Mouse (Mus musculus) limb, embryonic 14.5 days (tissue): ENCODE measurements around the gene Fcgr4. TPM values are rescaled to one million over a fixed set of nuclear protein-coding genes. Genes with fewer than 3 reads are reported as not detected.

Source experiments
- ATAC-seq: fragments of 200-750 bp; cut with Nextera tagmentation; 2 replicates; pipeline ENCODE4 v1.8.0; 2017; ENCODE audit warnings: low read depth, moderate number of reproducible peaks, moderate TSS enrichment; ENCODE audit not compliant: low FRiP score
- DNase-seq: peaks from one replicate; pipeline ENCODE4 v3.0.0-alpha.2; 2015; ENCODE audit warnings: low spot score
- H3K27ac ChIP-seq: fragments of 300-500 bp; sonication (generic); replicated peaks from 2 replicates; pipeline ENCODE4 v1.5.1; 2014; ENCODE audit warnings: low read depth, mild to moderate bottlenecking, low read length, moderate library complexity, mixed read lengths
- H3K27me3 ChIP-seq: fragments of 300-500 bp; sonication (generic); 2 replicates; pipeline ENCODE4 v1.6.1; 2014; ENCODE audit warnings: low read length, mixed read lengths; ENCODE audit not compliant: control insufficient read depth, insufficient read depth
- H3K36me3 ChIP-seq: fragments of 300-500 bp; sonication (generic); 2 replicates; pipeline ENCODE4 v1.6.1; 2014; ENCODE audit warnings: mild to moderate bottlenecking, low read length, moderate library complexity, mixed read lengths; ENCODE audit not compliant: control insufficient read depth, insufficient read depth
- H3K4me1 ChIP-seq: fragments of 300-500 bp; sonication (generic); 2 replicates; pipeline ENCODE4 v1.6.1; 2014; ENCODE audit warnings: antibody characterized with exemption, low read length, mixed read lengths; ENCODE audit not compliant: control insufficient read depth, insufficient read depth
- H3K4me2 ChIP-seq: fragments of 300-500 bp; sonication (generic); replicated peaks from 2 replicates; pipeline ENCODE4 v1.6.1; 2014; ENCODE audit warnings: low read depth, mild to moderate bottlenecking, low read length, moderate library complexity; ENCODE audit not compliant: severe bottlenecking
- H3K4me3 ChIP-seq: fragments of 300-500 bp; sonication (generic); replicated peaks from 2 replicates; pipeline ENCODE4 v1.5.1; 2014; ENCODE audit warnings: low read length
- H3K9ac ChIP-seq: fragments of 300-500 bp; sonication (generic); 2 replicates; pipeline ENCODE4 v1.6.1; 2014; ENCODE audit warnings: mild to moderate bottlenecking, low read depth, low read length, moderate library complexity; ENCODE audit not compliant: severe bottlenecking
- H3K9me3 ChIP-seq: fragments of 300-500 bp; sonication (generic); 2 replicates; pipeline ENCODE4 v1.6.1; 2016; ENCODE audit warnings: low read length; ENCODE audit not compliant: control insufficient read depth
- POLR2A ChIP-seq: fragments of 200-500 bp; IDR thresholded peaks from 2 replicates; pipeline ENCODE4 v1.8.0; 2012; ENCODE audit warnings: inconsistent platforms, mild to moderate bottlenecking, moderate library complexity, borderline replicate concordance; ENCODE audit not compliant: insufficient read depth, insufficient read length; ENCODE audit errors: extremely low read depth
- WGBS: fragments of 180-500 bp; shearing (Covaris S2); extraction: QIAGEN DNeasy Blood & Tissue Kit; methylation state at CpG from one replicate; pipeline ENCODE4 v1.1.7; 2014; 5-methylcytosine and 5-hydroxymethylcytosine counted together
- polyA plus RNA-seq, 2 experiments: library from polyadenylated mRNA; depleted of rRNA in 1 of 2; stranded (reverse) in 1 of 2; unstranded in 1 of 2; fragments of >200 nt; fragmentation: Nextera tagmentation in 1 of 2; extraction: Ambion mirVana in 1 of 2; gene quantifications; 2 replicates each; pipeline versions ENCODE4 v1.2.1 to v1.2.3; 2012 to 2014

Gene Fcgr4
- polyA plus RNA-seq, 2 experiments = 0.59 to 0.75 TPM

GRCm38 (mm10) chr1:171044365-171045078, 25.8 kb downstream of the Fcgr4 start:
- under 1% methylated on average over 33 of the region's 33 CpGs for WGBS
- no peak for TF ChIP-seq POLR2A
- peak overlapping the region; percentile 55 for H3K4me2 ChIP-seq
- H3K27ac ChIP-seq = peak overlapping the region; percentile 76
- no peaks in the 10 kb centered on the region for H3K9me3 ChIP-seq
- no peaks in the 10 kb centered on the region for H3K27me3 ChIP-seq
- peak overlapping the region; percentile 65 for H3K4me3 ChIP-seq
- no peaks in the 10 kb centered on the region for H3K36me3 ChIP-seq
- H3K9ac ChIP-seq = peak overlapping the region; percentile 51
- ATAC-seq (peak; percentile 95), DNase-seq (peak; percentile 98)
- H3K4me1 ChIP-seq = no peaks in the 10 kb centered on the region

- ATAC-seq = peak; percentile 8; the same call in 1 of the 2 replicates
- DNase-seq = peak; percentile 8
- Histone ChIP-seq H3K9me3 (no peaks in the 10 kb centered on the region), H3K4me2 (peak overlapping the region; percentile 55), H3K27me3 (no peaks in the 10 kb centered on the region), H3K9ac (no peak overlapping the region; the same call in 1 of the 2 replicates), H3K36me3 (no peaks in the 10 kb centered on the region), H3K4me3 (peak overlapping the region; percentile 65), H3K4me1 (no peaks in the 10 kb centered on the region), H3K27ac (no peak overlapping the region)
- no peak for TF ChIP-seq POLR2A
- WGBS = 5% methylated on average over 14 of the region's 14 CpGs
Observed at GRCm38 (mm10) chr1:171045079-171045465, 26.4 kb downstream of the Fcgr4 start.

DNA sequence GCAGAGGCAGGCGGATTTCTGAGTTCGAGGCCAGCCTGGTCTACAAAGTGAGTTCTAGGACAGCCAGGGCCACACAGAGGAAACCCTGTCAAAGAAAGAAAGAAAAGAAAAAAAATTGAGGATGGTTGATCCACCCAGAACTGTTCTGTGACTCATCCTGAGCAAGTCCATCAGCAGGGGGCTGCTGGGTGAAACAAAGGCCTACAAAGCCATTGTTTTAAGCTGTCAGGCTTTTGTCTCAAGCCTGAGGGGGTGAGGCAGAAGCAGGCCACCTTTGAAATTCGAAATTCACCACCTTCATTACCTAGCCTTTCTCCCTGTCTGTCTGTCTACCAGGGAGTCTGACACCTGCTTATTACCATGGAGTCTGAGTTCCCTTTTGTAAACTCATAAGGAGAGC, 27.8 kb downstream of the Fcgr4 start:
- TF ChIP-seq POLR2A = no peak
- H3K36me3 ChIP-seq = no peaks in the 10 kb centered on the region

GRCm38 (mm10) chr1:171049263-171049662, 30.5 kb downstream of the Fcgr4 start:
- no peak for ATAC-seq
- Histone ChIP-seq H3K9me3 (no peaks in the 10 kb centered on the region), H3K4me2 (no peak overlapping the region), H3K36me3 (no peaks in the 10 kb centered on the region), H3K4me3 (no peak overlapping the region), H3K27ac (no peak overlapping the region), H3K9ac (no peak overlapping the region), H3K27me3 (no peaks in the 10 kb centered on the region), H3K4me1 (no peaks in the 10 kb centered on the region)
- no peak for TF ChIP-seq POLR2A
- WGBS = 49% methylated on average over 10 of the region's 10 CpGs
- no peak for DNase-seq

More for the DNA sequence above, 27.8 kb downstream of the Fcgr4 start:
- ATAC-seq (no peak), DNase-seq (no peak)
- Histone ChIP-seq H3K27me3 (no peaks in the 10 kb centered on the region), H3K4me2 (no peak overlapping the region), H3K4me1 (no peaks in the 10 kb centered on the region), H3K4me3 (no peak overlapping the region), H3K27ac (no peak overlapping the region), H3K9ac (no peak overlapping the region), H3K9me3 (no peaks in the 10 kb centered on the region)
- 73% methylated on average over 3 of the region's 3 CpGs for WGBS

DNA sequence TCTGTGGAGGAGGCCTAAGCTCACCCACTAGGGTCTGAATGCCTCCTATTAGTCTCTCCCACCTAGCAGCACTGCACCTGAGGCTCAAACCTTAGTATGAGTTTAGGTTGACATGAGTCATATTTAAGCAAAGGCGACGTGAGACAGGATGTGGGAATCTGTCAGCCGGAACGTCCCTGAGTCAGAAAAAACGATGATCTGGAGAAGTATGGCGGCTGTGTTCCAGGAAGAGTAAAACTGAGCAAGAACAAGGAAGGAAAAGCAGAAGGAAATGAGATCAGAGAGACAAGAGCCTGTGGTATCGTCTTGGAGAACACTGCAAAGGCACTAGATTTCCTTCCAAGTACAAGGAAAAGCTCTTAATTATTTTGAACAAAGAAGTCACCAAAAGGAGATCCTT, 32.1 kb downstream of the Fcgr4 start:
- Histone ChIP-seq H3K27ac (no peak overlapping the region), H3K4me3 (no peak overlapping the region), H3K4me2 (no peak overlapping the region), H3K9me3 (no peaks in the 10 kb centered on the region), H3K27me3 (no peaks in the 10 kb centered on the region), H3K9ac (no peak overlapping the region), H3K36me3 (no peaks in the 10 kb centered on the region), H3K4me1 (no peaks in the 10 kb centered on the region)
- no peak for ATAC-seq
- no peak for TF ChIP-seq POLR2A
- WGBS = 76% methylated on average over 7 of the region's 7 CpGs
- no peak for DNase-seq
